Mouse (Mus musculus) forebrain, embryonic 16.5 days (tissue): ENCODE measurements around the gene Pls1. TPM values are rescaled to one million over a fixed set of nuclear protein-coding genes. Genes with fewer than 3 reads are reported as not detected.

Source experiments
- ATAC-seq: fragments of 200-750 bp; cut with Nextera tagmentation; 2 replicates; pipeline ENCODE4 v1.8.0; 2017; ENCODE audit warnings: mild to moderate bottlenecking, moderate library complexity
- H3K27ac ChIP-seq: fragments of 300-500 bp; sonication (generic); 2 replicates; pipeline ENCODE4 v1.5.1; 2014; ENCODE audit warnings: low read length, control low read depth
- H3K27me3 ChIP-seq: fragments of 300-500 bp; sonication (generic); replicated peaks from 2 replicates; pipeline ENCODE4 v1.6.1; 2014; ENCODE audit warnings: low read length; ENCODE audit not compliant: control insufficient read depth, insufficient read depth
- H3K36me3 ChIP-seq: fragments of 300-500 bp; sonication (generic); 2 replicates; pipeline ENCODE4 v1.6.1; 2014; ENCODE audit not compliant: control insufficient read depth, insufficient read depth
- H3K4me1 ChIP-seq: fragments of 300-500 bp; sonication (generic); replicated peaks from 2 replicates; pipeline ENCODE4 v1.6.1; 2014; ENCODE audit warnings: low read length; ENCODE audit not compliant: control insufficient read depth, insufficient read depth
- H3K4me2 ChIP-seq: fragments of 300-500 bp; sonication (generic); 2 replicates; pipeline ENCODE4 v1.6.1; 2014; ENCODE audit warnings: mild to moderate bottlenecking, low read length, control low read depth
- H3K4me3 ChIP-seq: fragments of 300-500 bp; sonication (generic); replicated peaks from 2 replicates; pipeline ENCODE4 v1.5.1; 2014; ENCODE audit warnings: mild to moderate bottlenecking, low read length, control low read depth
- H3K9ac ChIP-seq: fragments of 300-500 bp; sonication (generic); replicated peaks from 2 replicates; pipeline ENCODE4 v1.6.1; 2014; ENCODE audit warnings: low read depth, low read length, control low read depth
- H3K9me3 ChIP-seq: fragments of 300-500 bp; sonication (generic); 2 replicates; pipeline ENCODE4 v1.6.1; 2016; ENCODE audit warnings: low read length; ENCODE audit not compliant: control insufficient read depth
- WGBS: fragments of 180-500 bp; shearing (Covaris S2); extraction: QIAGEN DNeasy Blood & Tissue Kit; methylation state at CpG from one replicate; pipeline ENCODE4 v1.1.7; 2014; 5-methylcytosine and 5-hydroxymethylcytosine counted together
- polyA plus RNA-seq: library from polyadenylated mRNA; unstranded; fragments of >200 nt; fragmentation: Nextera tagmentation; extraction: Ambion mirVana; gene quantifications from 2 replicates; pipeline ENCODE4 v1.2.1, GENCODE M21; 2015

The Pls1 gene
- polyA plus RNA-seq, 1 experiment from 2014 or later: 2.7 TPM

GRCm38 (mm10) chr9:95845711-95846110, 600 bp upstream of the Pls1 start:
- no peak overlapping the region for H3K27ac ChIP-seq
- peaks cover 10% of the 10 kb centered on the region; the same call in 1 of the 2 replicates for H3K27me3 ChIP-seq
- H3K36me3 ChIP-seq: no peaks in the 10 kb centered on the region
- no peak overlapping the region for H3K4me3 ChIP-seq
- no peak for ATAC-seq
- H3K9me3 ChIP-seq: no peaks in the 10 kb centered on the region
- no peak overlapping the region for H3K9ac ChIP-seq
- peaks cover 6% of the 10 kb centered on the region for H3K4me1 ChIP-seq
- H3K4me2 ChIP-seq: peak overlapping the region; percentile 96; the same call in 1 of the 2 replicates
- 74% methylated on average over 4 of the region's 4 CpGs for WGBS

- Histone ChIP-seq H3K9me3 (no peaks in the 10 kb centered on the region), H3K4me2 (no peak overlapping the region), H3K27me3 (peaks cover 8% of the 10 kb centered on the region; the same call in 1 of the 2 replicates), H3K4me1 (no peaks in the 10 kb centered on the region), H3K4me3 (no peak overlapping the region), H3K9ac (no peak overlapping the region), H3K27ac (no peak overlapping the region), H3K36me3 (no peaks in the 10 kb centered on the region)
- 95% methylated on average over 3 of the region's 3 CpGs for WGBS
- no peak for ATAC-seq
These were observed 5.7 kb downstream of the Pls1 start for GRCm38 (mm10) chr9:95839424-95839823.

DNA sequence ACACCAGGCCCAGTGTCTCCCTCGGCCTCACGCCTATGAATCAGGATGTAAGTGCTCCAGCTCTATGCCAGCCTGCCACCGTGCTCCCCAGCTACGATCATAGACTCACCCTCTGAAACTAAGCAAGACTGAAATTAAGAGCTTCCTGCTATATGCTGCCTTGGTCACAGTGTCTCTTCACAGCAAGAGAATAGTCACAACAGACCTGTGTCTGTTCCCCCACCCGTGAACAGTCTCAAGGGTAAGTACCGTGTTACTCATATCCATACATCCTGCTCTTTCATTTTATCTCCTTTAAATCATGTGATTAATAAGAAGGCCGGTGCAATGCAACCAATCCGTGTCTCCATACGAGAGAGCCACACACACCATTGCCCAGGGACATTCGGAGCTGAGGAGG, 9.4 kb downstream of the Pls1 start:
- Histone ChIP-seq H3K4me1 (no peaks in the 10 kb centered on the region), H3K4me3 (no peak overlapping the region), H3K36me3 (no peaks in the 10 kb centered on the region), H3K9me3 (no peaks in the 10 kb centered on the region), H3K27me3 (no peaks in the 10 kb centered on the region), H3K4me2 (no peak overlapping the region), H3K27ac (no peak overlapping the region), H3K9ac (no peak overlapping the region)
- no peak for ATAC-seq
- 94% methylated on average over 10 of the region's 10 CpGs for WGBS

DNA sequence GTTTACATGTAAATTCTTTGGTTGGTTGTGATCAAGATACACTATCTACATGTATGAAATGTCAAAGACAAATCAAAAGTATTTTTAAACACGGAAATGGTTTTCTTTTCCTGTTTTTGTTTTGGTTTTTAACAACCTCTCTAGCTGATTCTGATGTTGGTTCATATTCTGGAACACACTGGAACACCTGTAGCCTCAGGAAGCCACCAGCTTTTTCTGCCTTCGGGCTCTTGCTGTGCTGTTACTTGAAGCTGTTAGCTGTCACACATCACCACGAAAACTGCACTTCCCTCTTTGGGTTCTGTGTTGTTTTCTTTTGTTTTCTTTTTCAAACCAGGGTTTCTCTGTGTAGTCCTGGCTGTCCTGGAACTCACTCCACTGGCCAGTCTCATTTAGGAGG, 10.3 kb downstream of the Pls1 start:
- 66% methylated on average over 3 of the region's 3 CpGs for WGBS
- Histone ChIP-seq H3K4me1 (no peaks in the 10 kb centered on the region), H3K4me2 (no peak overlapping the region), H3K27ac (no peak overlapping the region), H3K27me3 (no peaks in the 10 kb centered on the region), H3K9ac (no peak overlapping the region), H3K9me3 (no peaks in the 10 kb centered on the region), H3K36me3 (no peaks in the 10 kb centered on the region), H3K4me3 (no peak overlapping the region)
- no peak for ATAC-seq

- H3K9me3 ChIP-seq: no peaks in the 10 kb centered on the region
- H3K4me3 ChIP-seq: no peak overlapping the region
- no peak for ATAC-seq
- no peak overlapping the region for H3K4me2 ChIP-seq
- H3K27me3 ChIP-seq: no peaks in the 10 kb centered on the region
- WGBS: 95% methylated on average over 3 of the region's 3 CpGs
- no peaks in the 10 kb centered on the region for H3K36me3 ChIP-seq
- H3K27ac ChIP-seq: no peak overlapping the region
- H3K9ac ChIP-seq: no peak overlapping the region
- no peaks in the 10 kb centered on the region for H3K4me1 ChIP-seq
These were observed 12.4 kb downstream of the Pls1 start for GRCm38 (mm10) chr9:95832758-95833157.

DNA sequence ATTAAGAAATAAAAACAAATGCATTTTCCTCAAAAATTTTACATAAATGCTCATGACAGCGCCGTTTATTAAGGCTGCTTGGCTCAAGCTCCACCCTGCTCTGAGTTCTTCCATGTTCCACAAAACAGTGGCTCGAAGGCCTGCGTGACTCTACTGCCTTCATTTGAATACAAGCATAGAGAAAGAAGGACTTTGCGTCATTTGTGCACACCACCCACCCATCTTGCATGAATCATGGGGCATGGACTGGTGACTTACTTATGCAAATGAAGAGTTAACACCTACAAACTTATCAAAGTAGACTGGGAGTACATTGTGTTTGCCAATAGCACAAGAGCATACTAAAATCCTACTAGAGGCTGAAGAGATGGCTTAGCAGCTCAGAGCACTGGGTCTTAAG, 17.5 kb downstream of the Pls1 start:
- Histone ChIP-seq H3K36me3 (no peaks in the 10 kb centered on the region), H3K27me3 (no peaks in the 10 kb centered on the region), H3K4me3 (no peak overlapping the region), H3K9me3 (no peaks in the 10 kb centered on the region), H3K4me2 (no peak overlapping the region), H3K4me1 (no peaks in the 10 kb centered on the region), H3K9ac (no peak overlapping the region), H3K27ac (no peak overlapping the region)
- 97% methylated on average over 5 of the region's 5 CpGs for WGBS
- no peak for ATAC-seq

DNA sequence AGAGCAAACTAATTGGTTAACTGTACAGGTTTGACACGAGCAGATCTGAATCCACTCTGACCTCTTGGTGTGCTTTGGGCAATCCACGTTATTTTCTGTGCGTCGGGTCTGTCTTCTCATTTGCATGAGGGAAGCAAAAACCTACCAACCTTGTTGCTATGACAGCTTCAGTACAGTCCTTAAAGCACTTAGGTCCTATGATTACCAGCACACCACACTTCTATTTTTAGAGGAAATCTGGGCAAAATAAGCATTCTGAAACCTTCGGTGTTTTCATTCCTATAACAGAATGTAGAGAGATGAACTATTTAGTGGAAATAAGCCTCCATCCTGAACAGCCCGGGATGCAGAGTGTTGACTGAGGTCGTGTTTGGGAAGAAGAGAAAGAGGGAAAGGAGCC, 22.6 kb downstream of the Pls1 start:
- Histone ChIP-seq H3K4me1 (no peaks in the 10 kb centered on the region), H3K36me3 (no peaks in the 10 kb centered on the region), H3K9ac (no peak overlapping the region), H3K4me3 (no peak overlapping the region), H3K27ac (no peak overlapping the region; the same call in 1 of the 2 replicates), H3K9me3 (no peaks in the 10 kb centered on the region), H3K4me2 (no peak overlapping the region), H3K27me3 (no peaks in the 10 kb centered on the region)
- no peak for ATAC-seq
- 83% methylated on average over 7 of the region's 7 CpGs for WGBS

- no peak overlapping the region for H3K9ac ChIP-seq
- no peak overlapping the region for H3K27ac ChIP-seq
- ATAC-seq: no peak
- no peaks in the 10 kb centered on the region for H3K36me3 ChIP-seq
- H3K4me3 ChIP-seq: no peak overlapping the region
- H3K4me1 ChIP-seq: peaks cover 5% of the 10 kb centered on the region; the same call in 1 of the 2 replicates
- no peak overlapping the region for H3K4me2 ChIP-seq
- 87% methylated on average over 4 of the region's 4 CpGs for WGBS
- H3K27me3 ChIP-seq: no peaks in the 10 kb centered on the region
- H3K9me3 ChIP-seq: no peaks in the 10 kb centered on the region
These were observed 29.4 kb downstream of the Pls1 start for GRCm38 (mm10) chr9:95815706-95816105.

GRCm38 (mm10) chr9:95815015-95815673, 30.0 kb downstream of the Pls1 start:
- no peaks in the 10 kb centered on the region for H3K27me3 ChIP-seq
- no peak overlapping the region for H3K4me3 ChIP-seq
- no peaks in the 10 kb centered on the region for H3K36me3 ChIP-seq
- H3K27ac ChIP-seq: no peak overlapping the region
- H3K9me3 ChIP-seq: no peaks in the 10 kb centered on the region
- 77% methylated on average over 11 of the region's 11 CpGs for WGBS
- no peak overlapping the region for H3K4me2 ChIP-seq
- H3K4me1 ChIP-seq: peaks cover 5% of the 10 kb centered on the region; the same call in 1 of the 2 replicates
- ATAC-seq: no peak
- H3K9ac ChIP-seq: no peak overlapping the region
